Comparison of ENCODE assay signal across 8 mouse cellular contexts in the genomic region with DNA sequence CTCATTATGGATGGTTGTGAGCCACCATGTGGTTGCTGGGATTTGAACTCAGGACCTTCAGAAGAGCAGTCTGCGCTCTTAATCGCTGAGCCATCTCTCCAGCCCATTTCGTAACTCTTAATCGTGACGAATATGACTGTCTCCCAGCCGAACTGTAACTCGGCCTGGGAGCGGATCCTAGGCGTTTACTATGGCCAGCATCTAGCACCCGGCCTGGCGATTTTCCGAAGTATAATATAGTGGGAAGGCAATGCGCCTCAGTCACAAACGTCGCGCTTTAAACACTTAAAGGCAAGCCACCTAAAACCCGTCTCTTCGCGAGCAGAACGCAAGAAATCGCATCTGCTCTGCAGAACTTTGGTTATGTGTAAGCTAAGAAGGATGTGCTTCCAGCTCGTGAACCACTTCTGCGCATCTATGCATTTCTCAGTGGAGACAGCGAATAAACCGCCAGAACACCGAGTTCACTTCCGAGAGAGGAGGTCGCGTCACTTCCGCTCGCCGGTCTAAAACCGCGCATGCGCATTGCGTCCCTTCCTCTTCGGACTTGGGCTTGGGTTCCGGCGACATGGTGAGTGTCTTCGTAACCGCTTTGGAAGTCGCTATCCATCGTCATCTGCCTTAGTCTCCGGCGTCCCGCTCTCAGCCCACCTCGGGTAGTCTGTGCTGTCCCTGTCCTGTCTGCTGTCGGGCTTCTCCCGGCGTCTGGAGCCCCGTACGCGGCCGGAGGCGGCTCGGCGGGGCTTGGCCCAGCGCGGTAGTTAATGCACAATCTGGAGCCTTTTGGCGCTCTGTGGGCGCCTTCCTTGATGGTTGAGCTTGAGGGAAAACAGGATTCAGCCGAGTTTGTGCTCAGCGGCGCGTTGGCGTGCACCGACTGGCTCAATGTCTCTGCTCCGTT. TPM values are rescaled to one million over a fixed set of nuclear protein-coding genes. Genes with fewer than 3 reads are reported as not detected.
DNase-seq lines count a peak whose midpoint lies in the region; ATAC-seq lines count a peak whose summit lies in the region.

A gene (plus strand): TSS at position 538 of the 901 bp plus-strand sequence.

- WGBS in hindbrain, embryonic 13.5 days = 3% methylated on average over 68 of the region's 68 CpGs

- DNase-seq in NIH3T3 (ENCODE audit: low read depth) = peak; percentile 99
- peak; percentile 97 for DNase-seq in cerebellum, postnatal 10 days
- DNase-seq in frontal cortex, postnatal 14 days (ENCODE audit: low spot score in 2 of 2) = peak; percentile 93 to 96
- peak; percentile 93 to 94 for DNase-seq in layer of hippocampus, postnatal 25 days (ENCODE audit: extremely low spot score in 1 of 2, low spot score in 1 of 2)
- DNase-seq in lung, postnatal 25 days (ENCODE audit: low spot score) = peak; percentile 96
- DNase-seq in retina, embryonic 14.5 days (ENCODE audit: low spot score) = peak; percentile 97
- peak; percentile 95 for DNase-seq in thymus, postnatal 4 days

- H3K27ac ChIP-seq in hindbrain, embryonic 13.5 days = peak within 1 kb of the TSS; percentile 91

- H3K36me3 ChIP-seq in hindbrain, embryonic 13.5 days = peaks cover 32% of the 10 kb centered on the region

- H3K27me3 ChIP-seq in hindbrain, embryonic 13.5 days = no peaks in the 10 kb centered on the region

- no peaks in the 10 kb centered on the region for H3K9me3 ChIP-seq in hindbrain, embryonic 13.5 days

- H3K4me1 ChIP-seq in hindbrain, embryonic 13.5 days (replicated peaks) = peaks cover 22% of the 10 kb centered on the region

- peak within 1 kb of the TSS; percentile 69 for H3K4me2 ChIP-seq in hindbrain, embryonic 13.5 days

- peak within 1 kb of the TSS; percentile 76 for H3K4me3 ChIP-seq in hindbrain, embryonic 13.5 days

- H3K9ac ChIP-seq in hindbrain, embryonic 13.5 days = peak within 1 kb of the TSS; percentile 89

- ATAC-seq in hindbrain, embryonic 13.5 days (ENCODE audit: low FRiP score) = peak; percentile 95

RNA-seq across cellular contexts. Expression of the gene that starts here (rescaled TPM):
- polyA plus RNA-seq in hindbrain, embryonic 13.5 days (2015; fragmentation: Nextera tagmentation; extraction: Ambion mirVana) = 1,191 and 1,281 TPM in 2 replicates
- 100 to 1,000 TPM; 504 to 611 TPM for total RNA-seq in layer of hippocampus, postnatal 25 days (2021)

Comparison
In these comparisons a context has a peak if more than half of its experiments do, and no peak if none do; other contexts are left out.
1. Peak in every context shown above with its lines: DNase-seq, ATAC-seq, H3K4me3 ChIP-seq and H3K27ac ChIP-seq.